Mouse (Mus musculus) E14TG2a.4 (cell line): ENCODE results near the gene Rhox2b.
"Not testable (repeated sequence)": the region's sequence is repeated elsewhere in the genome, so short reads cannot be mapped to it uniquely, and the experiment has no call there.

Experiments
- H3K27me3 ChIP-seq: 2 replicates; pipeline ENCODE4 v1.6.1; 2014; ENCODE audit warnings: low read length, control low read depth; ENCODE audit not compliant: insufficient read depth
- H3K36me3 ChIP-seq: 2 replicates; pipeline ENCODE4 v1.6.1; 2014; ENCODE audit warnings: low read length, control low read depth; ENCODE audit not compliant: insufficient read depth
- H3K4me1 ChIP-seq: replicated peaks from 2 replicates; pipeline ENCODE4 v1.6.1; 2014; ENCODE audit warnings: low read depth, low read length, control low read depth
- H3K4me3 ChIP-seq: replicated peaks from 2 replicates; pipeline ENCODE4 v1.5.1; 2014; ENCODE audit warnings: mild to moderate bottlenecking, low read length
- H3K9me3 ChIP-seq: 2 replicates; pipeline ENCODE4 v1.6.1; 2014; ENCODE audit warnings: low read length, control low read depth

The Rhox2b gene

GRCm38 (mm10) chrX:37411767-37412166 is at the start of gene Rhox2b:
Gene Rhox2b, plus strand, starts transcription at chrX:37412067.
- H3K4me3 ChIP-seq, H3K27me3 ChIP-seq, H3K9me3 ChIP-seq, H3K4me1 ChIP-seq, H3K36me3 ChIP-seq: not testable (repeated sequence)

- H3K4me3 ChIP-seq, H3K27me3 ChIP-seq, H3K4me1 ChIP-seq, H3K36me3 ChIP-seq, H3K9me3 ChIP-seq: not testable (repeated sequence)
These were observed 32.1 kb upstream of the Rhox2b start, which contains the start of gene Rhox3a2 for GRCm38 (mm10) chrX:37379728-37380127. Gene Rhox3a2, plus strand, starts transcription at chrX:37380028.

GRCm38 (mm10) chrX:37390548-37390947 is 21.3 kb upstream of the Rhox2b start, which contains the start of gene Rhox4a2:
Gene Rhox4a2, plus strand, starts transcription at chrX:37390848.
- not testable (repeated sequence) for H3K9me3 ChIP-seq, H3K36me3 ChIP-seq, H3K27me3 ChIP-seq, H3K4me1 ChIP-seq, H3K4me3 ChIP-seq

- H3K4me1 ChIP-seq, H3K36me3 ChIP-seq, H3K9me3 ChIP-seq, H3K4me3 ChIP-seq, H3K27me3 ChIP-seq: not testable (repeated sequence)
These were observed 20.3 kb downstream of the Rhox2b start, which contains the start of gene Rhox4b for GRCm38 (mm10) chrX:37432194-37432593. Gene Rhox4b, plus strand, starts transcription at chrX:37432494.

- not testable (repeated sequence) for H3K36me3 ChIP-seq, H3K4me3 ChIP-seq, H3K4me1 ChIP-seq, H3K27me3 ChIP-seq, H3K9me3 ChIP-seq
These were observed 41.5 kb downstream of the Rhox2b start, which contains the start of gene Rhox2c for GRCm38 (mm10) chrX:37453380-37453779. Gene Rhox2c, plus strand, starts transcription at chrX:37453680.

- H3K9me3 ChIP-seq, H3K27me3 ChIP-seq, H3K36me3 ChIP-seq, H3K4me1 ChIP-seq, H3K4me3 ChIP-seq: not testable (repeated sequence)
These were observed 46.4 kb downstream of the Rhox2b start, which contains the start of gene Rhox3c for GRCm38 (mm10) chrX:37458285-37458684. Gene Rhox3c, plus strand, starts transcription at chrX:37458585.
